Mouse (Mus musculus): ENCODE results near the gene Lix1.
A peak's percentile ranks its signal among the peaks of the same experiment; 100 is the strongest.
"Not testable (repeated sequence)": the region's sequence is repeated elsewhere in the genome, so short reads cannot be mapped to it uniquely, and the experiment has no call there.

Lix1 gene

DNA sequence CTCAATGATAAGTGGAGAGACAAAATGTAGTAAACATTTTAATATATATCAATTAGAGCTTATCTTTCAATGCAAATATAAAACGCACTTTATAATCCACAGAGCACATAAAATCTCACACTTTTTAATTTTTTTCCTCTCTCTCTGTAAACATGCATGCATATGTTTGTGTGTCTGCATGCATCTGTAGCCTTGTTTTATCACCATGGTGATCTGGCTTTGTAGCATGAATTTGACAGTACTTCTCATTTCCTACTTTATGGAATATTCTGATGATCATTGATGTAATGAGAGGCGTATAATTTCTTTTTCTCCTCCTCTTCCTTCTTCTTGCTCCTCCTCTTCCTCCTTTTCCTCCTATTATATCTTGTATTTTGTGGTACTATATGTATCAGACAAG, 9.7 kb downstream of the Lix1 start:
- no peak for DNase-seq (ENCODE audit: low spot score)

DNA sequence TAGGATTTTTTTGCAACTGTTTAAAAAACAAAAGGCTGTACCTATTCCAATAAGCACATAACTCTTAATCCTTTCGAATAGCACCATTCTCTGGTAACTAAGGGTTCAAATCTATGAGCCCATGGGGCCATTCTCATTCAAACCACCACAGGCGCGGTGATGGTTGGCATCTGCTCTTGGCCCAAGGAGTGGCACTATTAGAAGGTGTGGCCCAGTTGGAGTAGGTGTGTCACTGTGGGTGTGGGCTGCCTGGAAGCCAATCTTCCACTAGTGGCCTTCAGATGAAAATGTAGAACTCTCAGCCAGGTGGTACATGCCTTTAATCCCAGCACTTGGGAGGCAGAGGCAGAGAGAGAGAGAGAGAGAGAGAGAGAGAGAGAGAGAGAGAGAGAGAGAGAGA, 11.7 kb downstream of the Lix1 start:
- DNase-seq (ENCODE audit: low spot score), result no peak

DNA sequence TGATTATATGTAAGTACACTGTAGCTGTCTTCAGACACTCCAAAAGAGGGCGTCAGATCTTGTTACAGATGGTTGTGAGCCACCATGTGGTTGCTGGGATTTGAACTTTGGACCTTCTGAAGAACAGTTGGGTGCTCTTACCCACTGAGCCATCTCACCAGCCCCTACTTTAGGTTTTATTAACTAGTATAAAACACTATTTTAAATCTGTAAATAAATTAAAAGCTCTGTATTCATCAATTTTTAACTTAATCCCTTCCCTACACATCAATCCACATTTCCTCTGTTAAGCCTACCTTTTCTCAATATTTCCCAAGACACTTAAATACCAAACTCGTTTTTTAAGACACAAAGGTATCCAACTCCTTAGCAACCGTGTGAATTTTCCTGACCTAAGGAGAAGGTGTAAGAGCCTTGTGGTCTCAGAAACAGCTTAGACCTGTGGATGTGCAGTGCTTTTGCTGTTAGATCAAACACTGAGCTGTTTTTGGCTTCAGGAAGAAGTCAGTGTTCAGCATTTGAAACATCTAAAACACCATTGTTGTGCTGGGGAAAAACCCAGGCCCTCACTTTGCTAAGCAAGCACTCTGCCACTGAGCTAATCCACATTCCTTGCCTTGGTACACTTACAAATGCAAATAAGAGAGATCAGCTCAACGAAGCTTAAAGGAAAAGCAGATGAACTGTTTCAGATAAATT, 22.3 kb downstream of the Lix1 start:
- peak; percentile 35 for DNase-seq (ENCODE audit: low spot score)

DNA sequence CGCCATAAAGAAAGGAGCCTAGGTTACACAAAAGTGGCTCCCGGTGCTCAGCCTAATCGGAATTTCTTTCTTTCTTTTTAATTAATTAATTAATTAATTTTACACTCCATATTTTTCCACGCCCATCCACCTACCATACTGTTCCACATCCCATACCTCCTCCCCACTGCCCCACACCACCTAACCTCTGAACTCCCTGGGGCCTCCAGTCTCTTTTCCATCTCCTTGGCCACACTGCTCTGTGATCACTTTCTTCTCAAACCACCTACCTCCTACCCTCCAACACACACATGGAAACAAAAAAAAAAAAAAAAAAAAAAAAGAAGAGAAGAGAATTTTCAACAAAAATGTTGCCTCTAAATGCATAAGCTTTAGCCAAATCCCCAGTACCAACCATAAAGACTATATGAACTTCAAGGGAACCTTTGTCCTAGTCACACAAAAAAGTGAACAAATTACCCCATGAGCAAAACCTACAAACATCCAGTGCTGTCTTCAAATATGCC, 22.9 kb downstream of the Lix1 start:
- DNase-seq (ENCODE audit: low spot score), result no peak

DNA sequence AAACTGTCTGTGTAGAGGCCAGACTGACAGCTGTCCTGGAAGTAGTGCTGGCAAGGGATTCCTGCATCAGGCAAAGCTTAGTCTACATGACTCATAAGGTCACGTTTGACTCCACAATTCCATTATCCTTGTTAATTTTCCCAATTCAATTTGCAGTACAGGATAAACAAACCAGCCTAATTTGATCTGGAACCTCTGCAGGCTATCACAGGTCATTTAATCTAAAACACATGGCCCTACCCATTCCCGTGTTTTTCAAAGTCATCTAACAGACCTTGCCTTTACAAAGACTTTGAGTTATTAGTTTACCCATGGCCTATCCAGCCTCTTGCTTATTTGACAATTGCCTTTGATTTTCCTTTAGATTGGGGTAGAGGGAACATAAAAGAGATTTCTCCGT, 23.4 kb downstream of the Lix1 start:
- no peak for DNase-seq (ENCODE audit: low spot score)

DNA sequence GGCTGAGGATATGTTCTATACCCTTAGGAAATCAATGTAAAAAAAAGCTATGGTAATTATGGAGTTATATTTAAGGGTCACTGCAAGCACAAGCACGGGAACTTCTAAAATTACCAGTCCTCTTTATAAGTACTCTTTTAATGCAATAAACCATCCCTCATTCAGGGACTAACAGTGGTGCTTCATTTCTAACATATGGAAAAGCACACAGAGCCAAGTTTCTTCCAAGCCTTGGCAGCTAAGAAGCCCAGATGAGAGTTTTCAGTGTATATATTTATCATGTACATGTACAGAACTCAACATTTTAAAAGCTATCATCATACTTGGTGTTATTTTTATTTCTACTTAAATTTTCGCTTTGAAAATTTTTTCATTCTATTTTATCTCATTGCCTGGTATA, 26.4 kb downstream of the Lix1 start:
- no peak for DNase-seq (ENCODE audit: low spot score)

DNA sequence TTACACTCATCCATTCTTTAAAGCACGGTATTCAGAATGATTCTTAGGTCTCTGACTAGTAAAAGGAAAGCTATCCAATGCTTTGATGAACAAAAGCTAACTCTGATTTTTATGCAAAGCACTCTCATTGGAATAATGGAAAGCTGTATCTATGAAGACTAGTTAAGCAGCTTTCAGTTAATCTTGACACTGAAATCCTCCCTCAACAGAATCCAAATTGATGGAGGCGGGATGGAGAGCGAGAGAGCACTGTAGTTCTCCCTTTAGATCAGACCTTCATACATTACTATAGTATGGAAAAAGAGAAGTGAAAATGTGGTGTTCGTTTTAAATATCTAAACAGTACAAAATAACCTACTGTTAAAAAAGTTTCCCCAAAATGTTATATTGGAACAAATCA, 31.2 kb downstream of the Lix1 start:
- no peak for DNase-seq (ENCODE audit: low spot score)

DNA sequence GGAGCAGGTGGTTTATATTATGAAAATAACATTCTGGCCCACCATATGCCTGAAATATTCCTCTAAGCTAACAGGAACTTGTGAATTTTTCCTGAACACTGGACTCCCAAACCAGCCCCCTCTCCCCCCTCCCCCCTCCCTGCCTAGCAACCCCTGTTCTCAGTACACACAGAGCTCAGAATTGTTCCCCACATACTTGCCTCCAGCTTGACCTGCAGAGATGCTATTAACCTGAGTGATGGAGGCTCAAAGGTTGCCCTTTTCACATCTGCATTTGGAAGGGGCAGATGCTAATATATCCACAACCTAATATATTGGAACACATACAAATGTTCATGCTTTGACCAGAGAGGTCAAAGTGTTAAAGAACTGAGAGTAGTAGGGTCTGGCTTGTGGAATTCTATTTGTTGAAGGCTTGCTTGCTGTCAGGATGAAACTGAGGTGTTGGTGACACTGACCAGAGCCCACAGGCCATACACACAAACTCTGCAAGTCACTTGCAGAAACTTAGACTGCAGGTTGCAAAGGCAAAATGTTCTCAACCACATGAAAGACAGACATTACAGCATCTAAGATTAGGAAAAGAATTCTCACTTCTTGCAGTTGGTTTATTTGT, 36.2 kb downstream of the Lix1 start:
- DNase-seq (ENCODE audit: low spot score), result peak; percentile 68

DNA sequence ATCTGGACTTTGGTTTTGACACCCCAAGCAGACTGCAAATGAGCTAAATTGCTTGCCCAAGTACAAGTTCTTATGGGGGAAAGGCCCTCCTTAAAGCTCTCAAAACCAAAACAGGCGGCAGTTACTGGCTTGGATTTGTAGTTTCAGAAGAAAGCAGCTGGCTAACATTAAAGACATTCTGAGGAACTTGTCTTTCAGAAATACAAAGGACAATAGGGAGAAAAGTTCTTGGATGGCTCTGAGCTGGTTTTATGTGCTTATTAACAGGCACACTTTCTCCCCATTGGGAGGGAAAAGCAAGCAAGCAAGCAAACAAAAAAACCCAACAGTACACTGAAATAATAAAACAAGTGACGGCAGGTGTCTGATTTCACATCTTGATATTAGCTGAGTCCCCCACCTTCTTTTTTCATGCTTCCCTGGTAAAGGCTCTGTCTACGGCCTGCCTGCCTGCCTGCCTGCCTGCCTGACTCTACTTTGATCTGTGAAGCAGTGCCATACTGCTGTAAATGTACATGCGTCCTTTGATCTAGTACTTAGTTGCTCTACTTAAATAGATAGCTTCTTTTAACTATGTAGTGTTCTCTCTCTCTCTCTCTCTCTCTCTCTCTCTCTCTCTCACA, 39.5 kb downstream of the Lix1 start:
- peak; percentile 21 for DNase-seq (ENCODE audit: low spot score)

DNA sequence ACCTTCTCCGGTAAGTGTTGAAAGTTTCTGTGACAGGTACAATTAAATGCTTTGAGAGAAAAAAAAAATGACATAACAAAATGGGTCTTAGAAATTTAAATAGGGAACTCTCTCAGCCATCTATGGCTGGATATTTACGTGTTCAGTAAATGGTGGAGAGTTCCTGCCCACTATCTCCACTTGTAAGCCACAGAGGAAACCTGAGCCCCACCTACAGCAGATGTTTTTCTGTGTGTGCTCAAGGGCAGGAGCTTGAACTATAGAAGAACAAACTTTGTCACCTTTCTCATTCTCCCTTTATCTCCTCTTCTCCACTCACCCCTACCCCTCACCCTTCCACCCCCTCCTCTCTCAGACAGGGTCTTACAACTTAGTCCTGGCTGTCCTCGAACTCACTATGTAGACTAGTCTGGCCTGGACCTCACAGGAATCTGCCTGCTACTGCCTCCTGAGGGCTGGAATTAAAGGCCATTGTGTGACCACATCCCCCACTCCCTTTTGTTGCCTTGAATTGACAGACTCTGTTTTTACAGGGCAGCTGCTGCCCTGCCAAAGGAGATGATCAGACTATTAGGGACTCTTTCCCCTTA, 41.9 kb downstream of the Lix1 start:
- no peak for DNase-seq (ENCODE audit: low spot score)

DNA sequence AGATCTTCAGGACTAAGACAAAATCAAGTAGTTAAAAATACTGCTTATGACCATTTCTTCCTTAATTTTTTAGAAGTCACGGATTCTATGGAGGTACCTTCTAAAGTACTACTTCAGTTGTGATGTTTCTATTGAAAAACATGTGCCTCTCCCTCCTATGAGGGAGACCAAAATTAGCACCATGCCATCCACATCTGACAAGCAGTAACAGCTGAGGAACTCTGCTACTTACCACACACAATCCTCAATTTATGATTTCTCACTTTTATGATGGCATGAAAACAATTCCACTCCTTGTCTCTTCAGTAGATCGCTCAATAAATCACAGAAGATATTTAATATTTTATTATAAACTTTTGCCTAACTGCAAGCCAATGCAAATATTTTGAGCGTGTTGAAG, 44.2 kb downstream of the Lix1 start:
- no peak for DNase-seq (ENCODE audit: low spot score)

DNA sequence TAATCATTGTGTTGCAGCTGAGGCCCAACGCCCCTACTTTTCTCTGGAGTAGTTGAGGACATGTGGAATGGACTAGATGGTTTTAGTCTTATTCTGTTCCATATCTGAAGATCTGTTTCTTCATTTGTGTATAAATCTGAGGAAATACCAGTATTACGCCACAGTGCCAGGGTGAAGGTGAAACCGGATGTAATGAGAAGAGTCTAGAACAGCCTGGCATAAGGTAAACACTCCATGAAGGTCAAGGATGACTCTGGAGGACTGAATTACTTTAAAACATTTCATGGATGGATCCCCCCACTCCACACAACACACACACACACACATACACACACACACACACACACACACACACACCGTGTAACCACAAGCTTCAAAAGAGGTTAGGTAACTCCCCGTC, 45.3 kb downstream of the Lix1 start:
- no peak for DNase-seq (ENCODE audit: low spot score)

DNA sequence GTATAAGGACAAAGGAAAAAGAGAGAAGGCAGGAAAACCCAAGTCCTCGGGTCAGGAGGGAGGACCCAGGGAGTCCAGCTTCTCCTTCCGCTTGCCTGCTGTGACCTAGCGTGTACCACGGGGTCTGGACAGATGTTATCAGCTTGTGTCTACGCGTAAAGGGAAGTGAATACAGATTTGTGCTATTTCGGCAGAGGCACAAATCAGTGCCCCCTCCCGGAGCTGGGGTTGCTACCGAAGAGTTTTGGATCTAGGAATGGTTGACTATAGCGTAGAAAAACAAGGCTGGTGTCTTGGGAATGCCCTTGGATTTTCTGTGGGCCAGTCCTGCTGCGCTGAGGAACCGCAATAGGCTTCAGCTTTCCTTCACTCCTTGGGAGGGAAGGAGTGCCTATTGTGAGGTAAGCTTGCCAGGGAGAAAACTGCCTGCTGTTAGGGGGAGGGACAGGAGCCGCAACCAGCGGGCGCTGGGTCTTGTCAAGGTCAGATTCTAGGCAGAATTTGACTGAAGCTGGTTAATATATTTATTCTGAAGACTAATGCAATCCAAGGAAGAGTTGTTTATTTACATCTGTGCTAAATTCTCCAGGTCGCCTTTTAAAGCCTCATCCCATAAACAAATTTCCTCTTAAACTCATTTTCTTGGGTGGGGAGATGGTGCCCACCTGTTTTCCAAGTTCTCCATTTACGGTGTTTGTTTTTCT, 46.4 kb downstream of the Lix1 start:
- DNase-seq (ENCODE audit: low spot score), result peak; percentile 75

DNA sequence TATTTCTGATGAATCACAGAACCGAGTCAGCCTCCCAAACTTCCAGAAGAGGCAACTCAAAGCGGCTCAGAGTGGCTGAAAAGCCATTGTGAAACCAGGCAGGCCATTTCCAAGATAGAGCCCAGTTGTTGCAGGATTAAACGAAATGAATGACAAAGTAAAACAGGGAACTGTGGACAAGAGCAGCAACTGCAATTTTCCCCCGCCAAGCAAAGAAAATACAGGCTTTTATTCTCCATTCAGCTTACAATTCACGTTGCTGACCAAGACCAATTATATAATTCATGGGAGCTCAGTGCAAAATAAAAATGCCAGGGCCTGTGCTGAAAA, 46.9 kb downstream of the Lix1 start:
- peak; percentile 24 for DNase-seq (ENCODE audit: low spot score)

DNA sequence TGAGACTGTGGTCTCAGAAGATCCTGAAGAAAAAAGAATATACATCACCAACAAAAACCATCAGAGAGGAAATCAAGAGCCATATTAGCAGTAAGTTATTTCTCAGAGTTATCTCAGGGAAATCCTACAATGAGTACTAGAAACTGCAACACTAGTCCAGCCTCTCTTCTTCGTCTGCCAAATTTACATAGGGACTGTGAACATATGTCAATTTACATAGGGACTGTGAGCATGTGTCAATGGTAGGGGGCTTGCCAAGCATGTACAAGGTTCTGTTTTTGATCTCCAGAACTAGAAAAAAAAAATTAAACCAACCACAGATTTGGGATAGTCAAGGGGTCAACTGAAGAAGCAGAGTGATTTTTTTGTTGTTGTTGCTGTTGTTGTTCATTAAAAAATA, 48.6 kb downstream of the Lix1 start:
- DNase-seq (ENCODE audit: low spot score), result no peak

DNA sequence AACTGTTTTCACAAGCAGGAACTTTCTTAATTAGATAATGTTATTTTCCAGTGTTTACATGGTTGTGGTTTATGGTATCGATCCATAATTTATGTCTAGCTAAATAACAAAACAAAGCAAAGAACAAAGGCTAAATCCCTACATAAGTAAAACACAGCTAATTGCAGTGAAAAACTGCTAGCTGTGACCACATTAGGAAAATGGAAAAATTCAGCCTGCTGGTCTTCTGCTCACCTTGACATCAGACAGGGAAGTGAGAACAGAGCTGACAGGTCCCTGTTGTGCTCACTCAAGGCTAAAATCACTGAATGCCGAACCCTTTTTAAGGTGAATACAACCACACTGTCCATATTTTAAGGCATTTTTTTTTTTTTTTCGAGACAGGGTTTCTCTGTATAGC, 50.1 kb downstream of the Lix1 start:
- DNase-seq (ENCODE audit: low spot score), result no peak

DNA sequence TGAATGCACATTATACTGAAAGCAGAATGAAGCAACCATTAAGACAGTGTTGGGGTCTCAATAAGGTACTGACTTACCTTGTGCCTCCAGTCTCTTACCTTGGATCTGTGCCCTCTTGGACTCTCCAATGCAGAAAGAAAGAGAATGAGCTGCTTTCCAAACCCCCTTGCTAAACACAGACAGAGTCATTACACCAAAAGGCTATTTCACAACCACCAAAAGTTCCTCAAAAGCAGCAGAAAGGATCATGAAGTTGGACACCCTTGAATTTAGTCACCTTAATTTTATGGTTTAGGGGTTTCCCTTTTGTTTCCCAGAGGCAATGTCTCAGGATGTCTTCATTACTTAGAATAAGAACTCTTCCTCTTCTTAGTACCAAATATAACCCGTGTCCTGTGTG, 52.1 kb downstream of the Lix1 start:
- DNase-seq (ENCODE audit: low spot score), result no peak

DNA sequence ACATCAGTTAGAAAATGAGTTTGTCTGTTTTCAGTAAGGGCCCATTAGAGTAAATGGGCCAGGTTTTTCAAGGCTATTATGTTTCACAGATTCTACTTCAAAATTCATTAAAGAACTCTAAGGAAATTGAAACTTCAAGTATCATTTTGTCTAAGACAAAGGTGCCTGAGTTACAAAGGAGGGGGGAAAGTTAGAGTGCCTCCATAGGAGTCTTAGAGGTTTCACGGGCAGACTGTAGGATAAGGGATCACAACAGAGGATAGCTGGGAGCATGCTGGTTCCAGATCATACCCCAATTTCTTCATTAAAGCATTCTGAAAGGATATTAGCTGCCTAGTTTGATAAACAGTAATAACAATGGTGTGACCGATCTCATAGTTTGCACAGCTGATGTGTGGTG, 83.3 kb downstream of the Lix1 start:
- DNase-seq (ENCODE audit: low spot score), result no peak

DNA sequence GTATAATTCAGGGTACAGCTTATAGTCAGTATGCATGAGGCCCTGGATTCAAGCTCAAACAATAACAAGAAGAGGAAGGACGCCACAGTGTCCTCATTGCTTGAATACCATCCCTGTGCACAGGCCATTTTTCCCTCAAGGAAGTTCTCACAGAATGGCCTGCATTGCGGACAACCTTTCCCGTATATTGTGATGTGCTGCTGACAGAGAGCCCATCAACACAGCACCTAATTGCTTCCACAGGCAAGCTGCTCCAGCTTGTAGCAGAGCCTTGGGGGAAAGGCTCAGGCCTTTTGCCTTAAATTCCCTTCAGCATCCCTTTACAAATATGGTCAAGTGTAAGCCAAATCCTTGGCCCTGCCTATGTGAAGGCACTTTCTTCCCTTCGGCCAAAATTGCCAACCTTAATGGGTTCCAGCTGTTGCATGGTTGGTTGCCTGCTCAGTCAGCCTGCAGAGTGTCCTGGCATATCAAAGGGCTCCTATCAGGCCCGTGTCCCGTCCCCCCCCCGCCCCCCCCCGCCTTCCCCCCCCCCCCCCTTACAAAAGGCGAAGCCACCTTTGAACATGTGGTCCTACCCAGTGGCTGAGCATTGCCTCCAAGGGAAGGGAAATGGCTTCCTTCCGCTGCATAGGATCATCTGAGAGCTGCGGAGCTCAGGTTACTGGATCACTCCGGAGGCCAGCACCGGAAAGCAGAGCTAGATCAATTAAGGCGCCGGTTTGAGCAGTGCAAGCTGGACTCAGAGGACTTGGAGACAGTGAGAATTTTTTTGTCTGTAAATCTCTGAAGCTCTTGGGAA, 88.5 kb downstream of the Lix1 start:
- peak; percentile 82 for DNase-seq (ENCODE audit: low spot score)

DNA sequence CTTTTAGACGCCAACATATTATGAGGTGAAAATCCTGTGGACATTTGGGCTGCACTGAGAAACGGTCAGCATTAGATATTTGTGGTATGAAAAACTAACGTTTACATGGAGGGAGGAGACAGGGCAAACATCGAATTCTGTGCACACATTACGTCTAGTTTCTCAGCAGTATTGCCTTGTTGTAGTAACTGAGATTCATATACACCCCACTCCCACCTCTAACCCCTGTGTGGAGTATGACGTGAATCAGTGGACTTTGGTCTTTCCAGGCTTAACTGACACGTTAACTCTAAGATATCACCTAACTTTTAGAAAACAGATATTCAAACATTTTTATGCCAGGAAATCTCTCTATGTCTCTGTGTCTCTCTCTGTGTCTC, 89.1 kb downstream of the Lix1 start:
- no peak for DNase-seq (ENCODE audit: low spot score)

DNA sequence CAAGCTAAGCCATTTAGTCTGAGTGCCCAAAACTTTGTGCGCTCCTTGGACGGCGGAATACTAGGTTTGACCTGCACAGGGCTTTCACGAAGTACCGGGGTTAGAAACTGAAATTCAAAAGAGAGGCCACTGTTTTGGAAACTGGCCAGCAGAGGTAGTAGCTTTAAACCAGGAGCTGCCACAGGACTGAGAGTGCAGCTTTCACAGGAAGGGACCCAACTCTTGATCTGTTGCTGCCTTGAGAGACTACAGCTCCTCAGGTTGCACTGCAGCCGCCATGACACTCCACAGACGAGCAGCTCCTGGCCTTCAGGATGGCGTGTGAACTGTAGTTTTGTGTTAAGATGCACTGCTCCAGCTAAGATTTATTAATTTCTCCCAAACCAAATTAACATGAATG, 89.6 kb downstream of the Lix1 start:
- DNase-seq (ENCODE audit: low spot score), result no peak

DNA sequence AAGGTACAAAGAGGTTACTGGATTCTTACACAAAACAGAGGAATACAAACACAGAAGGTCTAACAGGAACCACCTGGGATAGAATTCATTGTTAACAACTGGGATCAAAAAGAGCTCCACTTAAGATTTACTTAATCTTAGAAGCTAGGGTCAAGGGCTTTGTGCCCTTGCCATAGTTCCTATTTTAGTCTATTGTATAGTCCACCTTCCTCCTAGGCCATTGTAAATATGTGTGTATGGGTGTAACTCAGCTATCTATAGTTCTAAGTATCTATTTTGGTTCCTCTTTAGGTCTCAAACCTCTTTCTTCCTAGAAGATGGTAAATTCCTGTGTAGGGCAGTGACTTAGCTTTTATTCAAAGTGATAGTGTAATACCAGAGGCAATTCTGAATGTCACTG, 93.8 kb downstream of the Lix1 start:
- DNase-seq (ENCODE audit: low spot score), result not testable (repeated sequence)
